Mouse (Mus musculus): Measurements from ENCODE around the gene Rbfox3.

Gene Rbfox3

DNA sequence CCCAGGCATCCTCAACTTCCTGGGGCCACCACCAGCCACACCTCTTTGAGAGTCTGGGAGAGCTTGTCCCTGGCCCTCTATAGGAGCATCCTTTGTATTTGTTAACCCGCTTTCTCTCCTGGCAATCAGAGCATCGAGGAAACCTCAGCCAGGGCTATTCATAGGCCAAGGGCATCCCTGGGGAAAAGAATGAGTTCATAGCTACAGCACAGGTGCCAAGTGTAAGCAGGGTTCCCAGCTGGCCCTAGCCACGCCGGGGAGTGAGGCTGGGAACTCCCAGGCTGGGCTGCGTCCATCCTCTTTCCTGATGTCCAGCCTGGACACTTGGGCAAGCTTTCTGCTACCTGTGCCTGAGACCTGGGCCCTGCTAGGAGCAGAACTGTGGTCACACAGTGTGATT lies 241.6 kb downstream of the Rbfox3 start:
- no peak for DNase-seq (ENCODE audit: low spot score)

GRCm38 (mm10) chr11:118668351-118668750 lies 243.0 kb downstream of the Rbfox3 start:
- no peak for DNase-seq (ENCODE audit: low spot score)

- no peak for DNase-seq (ENCODE audit: low spot score)
Measured at GRCm38 (mm10) chr11:118667946-118668345, 243.5 kb downstream of the Rbfox3 start.

GRCm38 (mm10) chr11:118666172-118666571 lies 245.2 kb downstream of the Rbfox3 start:
- DNase-seq (ENCODE audit: low spot score): no peak

GRCm38 (mm10) chr11:118663305-118663704 lies 248.1 kb downstream of the Rbfox3 start:
- DNase-seq (ENCODE audit: low spot score): no peak

DNA sequence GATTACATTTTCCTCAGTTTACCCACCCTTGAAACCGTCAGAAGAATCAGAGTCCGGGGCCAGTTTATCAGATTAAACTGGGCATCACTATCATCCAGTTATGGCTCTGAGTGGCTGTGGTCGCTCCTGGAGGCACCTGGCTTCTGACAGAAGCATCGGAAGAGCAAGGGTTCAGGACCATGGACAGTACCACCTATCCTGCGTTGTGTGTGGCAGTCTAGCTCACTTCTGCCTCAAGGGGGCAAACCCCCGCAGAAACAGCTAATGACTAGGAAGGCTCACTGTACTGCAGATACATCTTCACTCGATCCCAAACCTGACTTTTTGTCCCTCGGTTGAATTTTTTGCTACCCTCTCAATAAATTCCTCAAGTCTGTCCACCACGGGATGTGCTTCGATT lies 252.1 kb downstream of the Rbfox3 start:
- DNase-seq (ENCODE audit: low spot score): no peak

DNA sequence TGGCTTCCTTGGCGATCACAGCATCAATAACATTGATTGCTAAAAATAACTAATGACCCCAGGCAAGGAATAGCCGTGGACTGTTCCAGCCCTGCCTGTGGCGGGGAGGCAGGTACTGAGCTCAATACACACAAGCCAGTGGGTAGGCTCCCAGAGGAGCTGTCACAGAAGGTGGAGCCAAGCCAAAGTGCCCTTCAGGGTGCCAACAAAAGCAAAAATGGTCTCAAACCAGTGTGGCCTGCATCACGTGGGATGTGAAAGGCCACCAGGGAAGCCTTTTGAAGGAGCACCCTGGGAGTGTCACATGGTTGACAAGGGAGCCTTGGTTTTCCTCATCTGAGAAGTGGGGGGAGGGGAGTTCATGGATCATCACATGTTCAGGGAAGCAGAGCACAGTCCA lies 255.6 kb downstream of the Rbfox3 start:
- DNase-seq (ENCODE audit: low spot score): no peak

DNA sequence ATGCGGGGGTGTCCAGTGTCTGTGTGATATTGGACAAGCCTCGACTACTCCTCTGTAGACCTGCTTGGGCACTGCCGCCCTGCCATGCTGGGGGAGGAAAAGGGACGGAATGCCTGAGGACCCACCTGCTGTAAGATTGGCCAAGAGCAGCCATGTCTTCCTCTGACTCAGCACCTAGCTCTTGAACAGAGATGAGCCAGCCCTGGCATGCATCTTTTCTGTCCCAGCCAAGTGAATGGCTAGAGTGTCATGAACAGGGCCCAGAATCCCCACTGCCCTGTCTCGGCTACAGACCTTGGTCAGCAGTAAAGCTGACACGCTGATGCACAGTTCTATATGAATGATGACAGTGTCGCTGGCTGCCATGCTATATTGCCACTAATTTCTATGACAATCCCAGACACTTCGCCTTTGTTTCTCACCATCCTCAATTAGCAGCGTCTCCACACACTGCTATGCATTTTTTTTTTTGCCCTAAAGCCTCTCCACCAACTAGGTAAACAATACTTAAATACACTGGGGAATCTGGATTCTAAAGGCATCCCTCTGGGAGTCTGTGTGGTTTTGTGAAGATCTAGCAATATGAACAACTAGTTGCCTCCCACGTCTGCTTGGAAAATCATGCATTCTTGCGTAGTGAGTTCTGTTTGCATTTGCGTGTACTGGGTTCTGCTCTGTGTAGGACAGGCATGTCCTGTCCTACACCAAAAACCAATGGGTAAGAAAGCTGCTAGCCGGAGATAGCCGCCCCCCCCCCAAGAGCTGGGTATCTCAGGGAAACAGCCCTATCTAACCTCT lies 257.7 kb downstream of the Rbfox3 start:
- DNase-seq (ENCODE audit: low spot score): no peak

- no peak for DNase-seq (ENCODE audit: low spot score)
Measured at GRCm38 (mm10) chr11:118652401-118653240, 258.8 kb downstream of the Rbfox3 start.

- no peak for DNase-seq (ENCODE audit: low spot score)
Measured at GRCm38 (mm10) chr11:118648369-118648768, 263.0 kb downstream of the Rbfox3 start.

DNA sequence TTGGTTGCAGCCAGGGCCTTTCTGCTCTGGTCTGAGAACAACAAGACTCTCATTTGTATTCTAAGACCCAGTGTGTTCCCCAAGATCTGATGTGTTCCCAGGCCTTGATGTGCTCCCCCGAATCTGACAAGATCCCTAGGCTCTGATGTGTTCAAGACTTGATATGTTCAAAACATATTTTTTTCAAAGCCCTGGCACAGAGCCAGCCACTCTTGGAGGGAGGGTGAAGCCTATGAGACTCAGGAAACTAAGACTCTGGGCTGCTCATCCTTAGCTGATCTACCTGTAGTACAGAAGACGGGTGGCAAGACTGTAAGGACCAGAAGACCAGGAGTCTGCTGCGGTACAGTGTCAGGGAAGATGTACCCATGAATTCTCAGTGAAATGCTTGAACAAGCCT lies 264.5 kb downstream of the Rbfox3 start:
- DNase-seq (ENCODE audit: low spot score): no peak

DNA sequence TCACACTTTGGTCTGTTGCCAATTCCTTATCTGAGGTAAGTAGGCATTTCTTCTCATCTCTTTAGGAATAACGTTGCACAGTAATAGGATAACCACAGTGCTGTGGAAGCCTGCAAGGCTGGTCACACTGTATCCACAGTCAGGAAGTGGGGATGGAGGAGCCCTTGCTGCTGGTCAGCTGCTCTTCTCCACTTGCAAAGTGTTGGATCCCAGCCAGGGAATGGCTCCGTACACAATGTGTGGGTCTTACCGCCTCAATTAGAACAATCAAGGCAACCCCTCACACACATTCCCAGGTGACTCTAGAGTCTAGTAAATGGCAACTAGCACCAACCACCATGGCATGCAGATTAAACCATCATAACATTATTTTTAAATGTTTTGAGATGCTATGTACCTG lies 266.2 kb downstream of the Rbfox3 start:
- no peak for DNase-seq (ENCODE audit: low spot score)

DNA sequence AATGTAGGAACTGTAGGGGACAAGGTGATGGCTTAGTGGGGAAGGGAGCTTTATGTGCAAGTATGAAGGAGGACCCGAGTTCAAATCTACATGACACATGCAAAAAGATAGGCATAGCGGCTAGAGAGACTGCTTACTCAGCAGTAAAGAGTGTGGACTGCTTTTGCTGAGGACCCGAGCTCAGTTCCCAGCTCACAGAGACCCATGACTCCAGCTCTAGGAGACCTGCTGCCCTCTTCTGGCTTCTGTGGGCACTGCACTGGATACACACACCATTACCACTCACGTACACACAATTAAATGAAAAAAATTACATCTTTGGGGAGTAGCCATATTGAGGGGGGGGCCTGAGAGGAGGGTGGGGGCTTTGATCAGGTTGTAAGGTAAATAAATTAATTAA lies 270.7 kb downstream of the Rbfox3 start:
- DNase-seq (ENCODE audit: low spot score): no peak

DNA sequence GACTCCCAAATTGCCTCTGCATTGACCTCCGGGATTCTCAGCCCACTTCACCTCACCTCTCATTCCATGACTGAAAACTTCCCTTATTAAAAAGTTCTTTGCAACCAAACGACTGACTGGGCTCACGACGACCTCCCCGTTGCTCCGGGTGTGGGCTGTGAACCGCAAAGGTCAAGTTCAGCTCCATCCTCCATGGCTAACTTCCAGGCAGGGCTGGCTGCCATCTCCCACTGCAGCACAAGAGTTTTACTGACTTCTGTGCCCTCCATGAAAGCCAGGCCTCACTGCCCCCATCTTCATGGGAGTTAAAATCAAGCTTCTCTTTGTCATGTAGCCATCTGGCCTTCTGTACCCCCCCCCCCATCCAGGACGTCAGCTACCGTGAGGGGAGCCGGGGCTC lies 273.7 kb downstream of the Rbfox3 start:
- DNase-seq (ENCODE audit: low spot score): no peak

DNA sequence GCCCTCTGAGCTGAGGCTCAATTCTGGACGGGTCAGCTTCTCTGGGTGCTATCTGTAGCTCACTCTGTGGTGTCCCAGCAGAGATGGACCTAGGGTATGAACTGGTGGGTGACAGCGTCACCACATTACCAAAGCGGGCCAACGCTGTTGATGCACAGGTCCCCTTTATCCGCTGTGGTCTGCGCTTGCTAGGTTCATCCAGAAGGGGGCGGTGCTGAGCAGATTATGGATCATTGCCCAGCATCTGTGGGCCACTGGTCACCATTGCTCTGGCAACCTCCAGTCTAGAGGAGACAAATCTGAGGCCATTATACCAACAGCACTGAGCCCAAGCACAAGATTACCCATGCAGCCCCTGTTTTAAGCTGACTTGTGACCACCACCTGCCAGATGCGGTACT lies 276.8 kb downstream of the Rbfox3 start:
- DNase-seq (ENCODE audit: low spot score): no peak

GRCm38 (mm10) chr11:118629718-118630117 lies 281.7 kb downstream of the Rbfox3 start:
- DNase-seq (ENCODE audit: low spot score): no peak

DNA sequence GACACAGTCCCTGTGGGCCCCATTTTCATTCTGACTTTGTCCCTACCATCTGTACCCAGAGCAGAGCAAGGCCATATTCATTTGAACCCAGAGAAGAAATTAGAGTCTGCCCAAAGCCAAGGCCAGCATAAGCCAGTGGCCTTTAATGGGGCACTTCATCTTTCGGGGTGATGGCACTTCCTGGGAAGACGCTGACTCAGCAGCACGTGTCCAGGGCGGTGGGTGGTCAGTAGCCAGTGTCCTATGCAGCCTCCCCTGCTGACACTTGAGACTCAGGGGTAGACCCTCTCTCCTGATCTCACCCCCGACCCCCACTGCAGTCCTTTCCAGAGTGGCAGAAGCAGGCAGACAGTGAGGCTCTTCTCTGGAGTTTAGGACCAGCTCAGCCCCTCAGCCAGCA lies 283.9 kb downstream of the Rbfox3 start:
- no peak for DNase-seq (ENCODE audit: low spot score)

DNA sequence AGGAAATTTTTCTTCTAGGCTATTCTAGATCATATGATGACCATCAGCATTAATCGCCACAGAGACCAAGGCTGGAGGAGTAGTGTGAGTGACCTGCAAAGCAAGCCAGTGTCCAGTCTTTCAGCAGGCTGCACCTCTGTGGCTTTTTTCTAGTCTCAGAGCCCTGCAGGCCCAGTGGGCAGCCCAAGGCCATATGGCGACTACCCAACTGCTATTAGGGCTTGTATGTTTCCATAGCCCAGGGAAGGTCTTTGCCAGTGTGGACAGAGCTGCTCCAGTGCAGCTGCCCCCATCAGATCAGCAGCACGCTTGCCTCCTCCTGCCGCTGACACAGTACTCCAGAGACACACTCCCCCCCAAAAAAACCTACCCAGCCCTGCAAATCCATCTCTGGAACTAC lies 290.5 kb downstream of the Rbfox3 start:
- DNase-seq (ENCODE audit: low spot score): no peak

- no peak for DNase-seq (ENCODE audit: low spot score)
Measured at GRCm38 (mm10) chr11:118614126-118614525, 297.3 kb downstream of the Rbfox3 start.

GRCm38 (mm10) chr11:118610128-118610527 lies 301.3 kb downstream of the Rbfox3 start:
- no peak for DNase-seq (ENCODE audit: low spot score)

DNA sequence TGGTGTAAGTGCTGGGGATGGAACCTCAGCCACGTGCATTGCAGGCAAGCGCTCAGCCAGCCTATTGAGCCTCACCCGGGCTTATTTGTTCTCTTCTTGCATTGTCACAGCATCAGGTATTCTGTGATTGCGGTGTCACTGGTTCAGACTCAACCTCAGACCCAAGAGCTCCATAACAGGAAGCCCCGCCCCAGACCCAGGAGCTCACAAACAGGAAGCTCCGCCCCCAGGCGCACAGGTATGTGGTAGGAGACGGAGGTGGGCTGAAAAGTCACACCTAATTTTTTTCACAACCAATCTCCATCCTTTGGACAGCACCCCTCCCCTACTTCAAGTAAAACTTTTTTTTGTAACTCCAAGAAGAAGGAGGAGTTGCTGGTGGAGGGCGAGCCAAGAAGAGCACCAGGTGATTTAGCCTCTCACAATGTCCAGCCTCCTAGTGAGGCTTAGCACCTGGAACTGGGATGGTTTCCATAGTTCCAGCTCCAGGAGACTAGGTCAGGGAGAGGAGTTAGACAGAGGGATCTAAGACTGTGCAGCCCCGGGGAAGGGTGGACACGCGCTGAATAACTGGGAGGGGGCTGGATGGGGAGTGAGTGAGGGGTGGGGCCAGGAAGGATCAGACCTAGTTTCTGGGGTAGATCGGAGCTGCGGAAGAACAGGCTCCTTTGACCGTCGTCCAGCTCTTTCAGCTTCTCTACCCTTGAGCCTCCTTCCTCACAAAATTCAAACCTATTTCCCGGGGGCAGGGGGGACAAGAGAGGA lies 302.0 kb downstream of the Rbfox3 start:
- no peak for DNase-seq (ENCODE audit: low spot score)

- DNase-seq (ENCODE audit: low spot score): no peak
Measured at GRCm38 (mm10) chr11:118607927-118608326, 303.5 kb downstream of the Rbfox3 start.

- no peak for DNase-seq (ENCODE audit: low spot score)
Measured at GRCm38 (mm10) chr11:118605570-118605969, 305.8 kb downstream of the Rbfox3 start.
